Mouse (Mus musculus) lung, postnatal 0 days (tissue): ENCODE measurements around the gene Sfmbt1.

Experiments
- CTCF ChIP-seq: IDR thresholded peaks from 2 replicates; pipeline ENCODE4 v1.5.1; 2016; ENCODE audit warnings: antibody characterized with exemption, mild to moderate bottlenecking
- EP300 ChIP-seq: IDR thresholded peaks from 2 replicates; pipeline ENCODE4 v1.6.1; 2016; ENCODE audit warnings: antibody characterized with exemption, mild to moderate bottlenecking, control low read depth

DNA sequence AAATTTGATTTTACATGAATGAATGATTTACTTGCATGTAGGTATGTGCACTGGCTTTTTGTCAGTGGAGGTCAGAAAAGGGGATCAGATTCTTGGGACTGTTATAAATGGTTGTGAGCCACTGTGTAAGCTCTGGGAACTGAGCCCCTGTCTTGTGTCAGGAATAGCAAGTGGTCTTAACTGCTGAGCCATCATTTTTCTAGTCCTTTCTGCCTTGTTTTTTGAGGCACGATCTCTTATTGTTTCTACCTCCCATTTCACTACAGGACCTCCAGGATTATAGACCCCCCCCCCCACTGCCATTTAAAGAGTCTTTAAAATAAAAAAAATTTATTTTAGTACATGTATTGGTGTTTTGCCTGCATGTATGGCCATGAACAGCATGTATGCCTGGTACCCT, 7.2 kb downstream of the Sfmbt1 start:
- no peak for TF ChIP-seq CTCF
- TF ChIP-seq EP300: no peak
